Mouse (Mus musculus) CH12F3 (cell line): ENCODE results near the gene Tbrg4.

Source experiments
- in situ Hi-C: fragments of 300-500 bp; cut with MboI; formaldehyde crosslinking; loops from 2 replicates; pipeline ENCODE4 v1.14.3; 2020; ENCODE audit warnings: low sequenced_read_pairs

Gene Tbrg4

DNA sequence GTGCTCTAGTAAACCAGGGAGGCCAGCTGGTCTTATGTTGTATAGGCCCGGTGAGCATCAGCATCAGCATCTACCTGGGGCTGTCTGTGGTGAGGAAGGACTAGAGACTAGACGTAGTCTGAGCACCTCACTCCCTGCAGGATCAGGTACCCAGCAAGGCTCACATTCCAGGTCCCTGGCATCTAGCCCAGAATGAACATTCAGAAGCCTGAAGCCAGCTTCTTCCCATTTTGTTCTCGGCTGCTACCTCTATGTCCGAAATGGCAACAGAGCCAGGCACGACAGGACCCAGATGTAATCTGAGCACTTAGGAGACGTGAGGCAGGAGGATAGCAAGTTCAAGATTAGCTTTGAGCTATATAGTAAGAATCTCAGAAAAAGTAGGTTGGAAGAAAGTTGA is 31.0 kb downstream of the Tbrg4 start:
- in situ Hi-C loops, result no loop called here

- in situ Hi-C loops, result no loop called here
These were observed 32.5 kb downstream of the Tbrg4 start for GRCm38 (mm10) chr11:6593406-6593805.

GRCm38 (mm10) chr11:6590933-6591675 is 34.8 kb downstream of the Tbrg4 start:
- in situ Hi-C loops, result no loop called here

GRCm38 (mm10) chr11:6589838-6590237 is 36.0 kb downstream of the Tbrg4 start:
- in situ Hi-C loops, result no loop called here

- in situ Hi-C loops, result no loop called here
These were observed 37.6 kb downstream of the Tbrg4 start for GRCm38 (mm10) chr11:6588295-6588694.

DNA sequence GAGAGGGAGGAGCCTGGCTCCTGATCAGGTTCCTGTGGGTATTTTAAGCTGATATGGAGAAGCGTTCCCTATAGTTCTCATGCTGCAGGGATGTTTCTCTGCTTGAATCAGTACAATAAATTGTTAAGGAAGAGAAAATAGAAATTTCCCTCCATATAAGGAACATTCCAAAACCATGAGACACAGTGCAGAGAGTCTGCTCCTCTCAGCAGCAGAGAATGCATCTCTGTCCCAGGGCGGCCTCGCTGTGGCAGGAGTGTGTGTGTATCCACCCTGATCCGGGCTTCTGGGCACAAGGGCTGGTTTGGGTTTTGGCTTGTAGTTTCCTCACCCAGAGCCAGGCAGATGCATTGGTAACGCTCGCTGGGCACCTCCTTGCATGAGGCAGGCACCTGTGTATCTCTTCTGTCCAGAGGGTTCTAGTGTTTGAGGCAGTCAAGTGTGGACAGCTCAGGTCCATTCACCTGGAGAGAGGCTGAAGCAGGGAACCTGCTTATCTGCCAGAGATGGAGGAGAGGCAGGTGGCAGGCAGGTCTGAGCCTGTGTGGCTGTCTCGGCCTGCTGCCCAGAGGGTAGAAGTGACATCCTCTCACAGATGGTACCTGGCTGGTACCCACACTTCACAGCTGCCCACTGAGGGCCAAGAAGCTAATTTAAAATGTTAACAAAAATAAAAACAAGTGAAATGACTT is 38.5 kb downstream of the Tbrg4 start:
- in situ Hi-C loops, result no loop called here

GRCm38 (mm10) chr11:6586660-6587059 is 39.2 kb downstream of the Tbrg4 start:
- in situ Hi-C loops, result no loop called here

DNA sequence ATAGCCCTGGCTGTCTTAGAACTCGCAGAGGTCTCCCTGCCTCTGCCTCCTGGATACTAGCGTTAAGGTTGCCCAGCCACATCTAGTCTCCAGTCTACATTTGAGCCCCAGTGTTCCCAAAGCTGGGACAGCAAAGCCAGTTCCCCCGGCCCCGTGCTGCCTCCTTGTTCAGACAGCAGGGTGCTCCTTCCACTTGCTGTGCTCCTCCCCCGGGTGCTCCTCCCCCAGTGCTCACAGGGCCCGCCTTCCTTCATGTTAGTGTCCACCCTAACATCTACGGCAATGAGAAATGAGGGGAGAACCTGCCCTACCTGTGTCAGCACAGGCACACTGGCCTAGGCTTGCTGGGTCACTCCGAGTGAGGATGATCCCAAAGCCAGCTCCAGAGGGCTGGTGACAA is 40.1 kb downstream of the Tbrg4 start:
- in situ Hi-C loops, result no loop called here

DNA sequence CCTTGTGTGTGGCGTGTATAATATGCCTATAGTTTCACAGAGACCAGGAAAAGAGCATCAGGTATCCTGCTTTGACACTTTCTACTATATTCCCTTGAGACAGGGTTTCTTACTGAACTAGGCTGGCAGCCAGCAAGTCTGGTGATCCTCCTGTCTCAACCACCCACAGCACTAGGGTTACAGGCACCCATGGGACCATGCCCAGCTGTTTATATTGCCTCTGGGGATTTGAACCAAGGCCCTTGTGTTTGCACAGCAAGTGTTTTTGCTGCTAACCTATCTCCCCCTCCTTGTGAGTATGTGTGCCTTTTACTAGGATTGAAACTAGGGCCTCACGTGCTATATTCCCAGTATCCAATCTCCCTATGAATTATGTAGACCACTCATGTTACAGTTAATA is 44.3 kb downstream of the Tbrg4 start:
- in situ Hi-C loops, result no loop called here

- in situ Hi-C loops, result no loop called here
These were observed 45.7 kb downstream of the Tbrg4 start for GRCm38 (mm10) chr11:6580065-6580750.

GRCm38 (mm10) chr11:6579361-6579760 is 46.5 kb downstream of the Tbrg4 start:
- in situ Hi-C loops, result no loop called here

- in situ Hi-C loops, result no loop called here
These were observed 49.7 kb downstream of the Tbrg4 start for GRCm38 (mm10) chr11:6576151-6576550.

DNA sequence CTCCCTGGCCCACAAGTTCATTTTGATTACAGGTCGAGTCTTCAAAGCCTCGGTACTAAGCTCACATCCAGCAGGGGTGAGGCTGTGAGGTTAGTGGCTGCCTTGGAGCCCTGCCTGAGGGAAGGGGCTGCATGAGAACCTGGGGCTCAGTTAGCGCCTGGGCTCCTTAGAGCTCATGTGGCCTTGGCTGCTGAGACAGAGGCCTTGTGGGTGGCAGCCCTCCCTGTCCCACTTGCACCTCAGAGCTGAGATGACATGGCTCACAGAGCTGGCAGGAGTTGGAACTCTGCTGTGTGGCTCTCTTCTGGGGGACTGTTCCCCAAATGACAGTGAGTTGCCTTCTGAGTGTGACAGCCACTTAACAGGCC is 56.5 kb downstream of the Tbrg4 start:
- in situ Hi-C loops, result no loop called here

DNA sequence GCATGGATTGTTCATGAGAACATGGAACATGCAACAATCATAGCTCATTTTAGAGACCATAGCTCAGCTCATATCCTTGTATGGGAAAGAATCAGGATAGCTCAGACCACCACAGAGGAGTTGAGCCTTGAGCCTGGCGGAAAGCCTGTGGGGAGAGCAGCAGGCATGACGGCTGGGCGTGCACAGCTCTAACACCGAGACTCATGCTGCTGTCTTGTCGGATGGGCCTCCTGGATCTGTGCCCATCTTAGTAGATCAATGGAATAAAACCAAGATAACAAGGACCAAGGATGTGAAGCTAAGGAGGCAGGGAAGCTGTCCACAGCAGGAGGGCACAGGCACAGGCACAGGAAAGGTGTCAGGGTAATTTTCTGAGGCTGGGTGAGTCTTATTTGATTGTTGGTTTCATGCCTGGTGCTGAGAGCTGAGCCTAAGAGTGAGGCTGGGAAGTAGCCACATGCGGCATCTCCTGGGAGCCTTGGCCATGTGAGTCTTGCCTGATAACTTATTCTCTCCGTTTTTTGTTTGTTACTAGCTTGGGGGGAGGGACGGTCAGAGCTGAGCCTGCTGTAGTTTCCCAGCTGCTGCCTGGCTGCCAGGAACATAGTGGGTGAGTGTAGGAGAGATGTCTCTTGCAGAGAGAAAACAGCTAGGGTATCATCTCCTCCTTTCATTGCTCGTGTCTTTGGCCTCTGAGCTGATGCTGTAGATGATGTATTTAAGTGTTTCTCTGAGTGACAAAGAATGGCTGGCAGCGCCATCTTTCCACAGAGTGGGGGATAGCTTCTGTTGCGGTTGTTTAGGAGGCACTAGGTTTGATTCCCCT is 57.1 kb downstream of the Tbrg4 start:
- in situ Hi-C loops, result no loop called here

GRCm38 (mm10) chr11:6567951-6568350 is 57.9 kb downstream of the Tbrg4 start:
- in situ Hi-C loops, result no loop called here

GRCm38 (mm10) chr11:6566496-6566895 is 59.4 kb downstream of the Tbrg4 start:
- in situ Hi-C loops, result no loop called here
